Mouse (Mus musculus) heart, postnatal 0 days (tissue): ENCODE data around the gene Nkd1.

Experiments used
- CTCF ChIP-seq: IDR thresholded peaks from 2 replicates; pipeline ENCODE4 v1.5.1; 2016; ENCODE audit warnings: antibody characterized with exemption, control low read depth, low read depth
- EP300 ChIP-seq: IDR thresholded peaks from 2 replicates; pipeline ENCODE4 v1.6.1; 2016; ENCODE audit warnings: antibody characterized with exemption, low read depth

GRCm38 (mm10) chr8:88572185-88572909 is 51.2 kb downstream of the Nkd1 start:
- TF ChIP-seq EP300 (no peak), CTCF (no peak)
